Mouse (Mus musculus) bone marrow macrophage, adult 2 months (primary cell): ENCODE results near the gene AI597479. TPM values are rescaled to one million over a fixed set of nuclear protein-coding genes. Genes with fewer than 3 reads are reported as not detected.

Experiments
- H3K27ac ChIP-seq: 2 replicates; pipeline ENCODE4 v1.5.1; 2012; ENCODE audit warnings: low read depth, low read length; ENCODE audit not compliant: insufficient read depth
- H3K4me1 ChIP-seq: 2 replicates; pipeline ENCODE4 v1.6.1; 2012; ENCODE audit warnings: low read length; ENCODE audit not compliant: control insufficient read depth, insufficient read depth
- H3K4me3 ChIP-seq: 2 replicates; pipeline ENCODE4 v1.5.1; 2012; ENCODE audit warnings: mild to moderate bottlenecking, low read length, moderate library complexity; ENCODE audit not compliant: insufficient read depth
- CTCF ChIP-seq: IDR thresholded peaks from 2 replicates; pipeline ENCODE4 v1.5.1; 2012; ENCODE audit warnings: low read depth, mild to moderate bottlenecking, low read length, moderate library complexity
- POLR2A ChIP-seq: IDR thresholded peaks from 2 replicates; pipeline ENCODE4 v1.6.1; 2012; ENCODE audit warnings: mild to moderate bottlenecking, low read depth, low read length, borderline replicate concordance
- polyA plus RNA-seq: library from polyadenylated mRNA; stranded (reverse); fragments of >200 nt; gene quantifications from 2 replicates; pipeline ENCODE4 v1.2.4, GENCODE M21; 2012; ENCODE audit not compliant: missing spikeins, insufficient read depth, insufficient read length

AI597479 gene
- polyA plus RNA-seq, 1 experiment: 10.2 TPM

DNA sequence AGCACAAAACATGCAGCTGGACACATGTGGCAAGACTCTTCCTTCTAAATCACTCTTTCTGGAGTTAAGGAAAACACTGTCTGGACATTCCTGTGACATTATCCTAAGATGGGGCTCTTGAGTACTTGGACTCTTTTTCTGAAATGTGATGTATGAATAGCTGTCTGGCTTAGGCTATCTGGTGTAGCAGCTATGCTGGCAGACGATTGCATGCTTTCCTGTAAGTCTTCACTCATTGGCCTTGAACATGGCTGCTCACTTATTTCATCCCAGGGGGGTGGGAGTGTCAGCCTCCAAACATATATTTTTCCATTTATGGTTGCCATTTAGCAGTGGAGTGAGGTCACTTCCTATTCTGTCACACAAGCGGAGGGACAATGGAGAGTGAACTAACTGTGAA, 56.0 kb downstream of the AI597479 start:
- no peaks in the 10 kb centered on the region for H3K4me1 ChIP-seq
- TF ChIP-seq POLR2A (no peak), CTCF (no peak)
- H3K4me3 ChIP-seq: no peak overlapping the region
- H3K27ac ChIP-seq: no peak overlapping the region

GRCm38 (mm10) chr1:43157907-43158306, 59.4 kb downstream of the AI597479 start:
- H3K27ac ChIP-seq: no peak overlapping the region
- no peak overlapping the region for H3K4me3 ChIP-seq
- TF ChIP-seq CTCF: no peak
- no peak for TF ChIP-seq POLR2A
- H3K4me1 ChIP-seq: no peaks in the 10 kb centered on the region

DNA sequence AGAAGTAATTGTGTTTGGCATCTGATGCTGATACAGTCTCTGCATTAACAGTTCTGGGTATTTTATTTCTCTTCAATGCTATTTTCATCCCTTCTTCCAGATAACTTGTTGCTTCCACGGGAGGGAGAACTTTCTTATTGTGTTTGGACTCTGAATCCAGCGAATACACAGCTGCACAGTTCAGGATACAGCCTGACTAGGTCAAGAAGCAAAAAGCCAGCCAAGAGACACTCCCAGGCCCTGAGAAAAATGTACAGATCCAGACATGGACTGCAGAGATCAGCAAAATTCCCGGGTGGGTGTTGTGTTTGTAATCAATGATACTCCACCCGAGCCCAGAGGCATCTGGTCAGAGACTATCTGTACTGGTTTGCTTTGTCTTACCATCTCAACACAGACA, 60.9 kb downstream of the AI597479 start:
- H3K4me3 ChIP-seq: no peak overlapping the region
- no peak overlapping the region for H3K27ac ChIP-seq
- TF ChIP-seq POLR2A (no peak), CTCF (no peak)
- H3K4me1 ChIP-seq: no peaks in the 10 kb centered on the region

DNA sequence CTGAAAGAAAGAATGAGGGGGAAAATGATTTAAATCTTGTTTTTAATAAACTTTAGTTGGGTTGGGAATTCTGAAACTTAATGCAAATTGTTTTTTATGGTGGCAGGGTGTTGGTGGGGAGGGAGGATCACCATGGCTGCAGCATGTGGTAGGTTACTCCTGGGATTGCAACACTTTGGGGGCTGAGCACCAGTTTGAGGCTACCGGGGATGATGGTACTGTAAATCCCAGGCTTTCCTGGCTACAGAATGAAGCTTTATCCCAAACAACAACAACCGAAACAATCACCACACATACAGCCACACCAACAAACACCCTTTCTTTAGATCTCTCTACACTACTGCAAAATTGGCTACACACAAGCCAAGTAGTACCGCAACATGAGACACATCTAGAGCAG, 63.9 kb downstream of the AI597479 start:
- H3K4me3 ChIP-seq: no peak overlapping the region
- no peak overlapping the region for H3K27ac ChIP-seq
- no peaks in the 10 kb centered on the region for H3K4me1 ChIP-seq
- TF ChIP-seq POLR2A (no peak), CTCF (no peak)

DNA sequence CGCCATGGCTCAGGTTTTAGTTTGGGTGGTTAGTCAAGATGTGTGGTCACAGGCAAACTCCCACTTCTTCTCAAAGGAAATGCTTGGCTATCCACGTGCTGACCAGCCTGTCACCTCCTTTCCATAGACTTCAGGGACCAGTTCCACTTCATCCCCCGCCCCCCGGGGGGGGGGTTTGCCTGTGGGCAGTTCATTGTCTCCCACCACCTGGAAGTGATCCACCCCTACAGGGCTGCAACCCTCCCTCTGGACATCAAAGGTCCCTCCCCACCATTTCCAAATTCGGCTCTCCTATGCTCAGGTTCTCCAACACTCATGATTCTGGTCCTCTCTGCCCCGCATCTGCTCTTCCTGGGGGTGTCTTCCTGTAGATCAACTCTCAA, 64.6 kb downstream of the AI597479 start:
- TF ChIP-seq CTCF (no peak), POLR2A (no peak)
- no peaks in the 10 kb centered on the region for H3K4me1 ChIP-seq
- no peak overlapping the region for H3K27ac ChIP-seq
- H3K4me3 ChIP-seq: no peak overlapping the region

- H3K4me3 ChIP-seq: peak overlapping the region; percentile 15
These were observed 65.2 kb downstream of the AI597479 start for GRCm38 (mm10) chr1:43163467-43164418.

DNA sequence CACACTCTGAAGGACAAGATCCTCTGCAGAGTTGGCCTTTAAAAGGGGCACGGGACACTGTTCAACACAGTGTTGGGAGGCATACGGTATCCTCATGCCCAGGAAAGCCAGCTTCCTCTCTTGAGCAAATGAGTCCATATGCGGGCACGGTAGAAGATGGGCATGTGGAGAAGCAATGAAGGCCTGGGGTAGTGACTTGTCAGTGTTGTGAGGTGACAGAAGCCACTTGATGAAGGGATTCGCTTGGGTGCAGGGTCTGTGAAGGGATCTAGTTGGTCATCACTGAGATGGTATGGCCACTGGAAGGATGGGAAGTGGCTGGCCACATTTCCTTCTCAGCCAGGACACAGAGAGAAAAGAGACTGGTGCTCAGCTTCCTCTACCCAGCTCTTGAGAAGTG, 66.1 kb downstream of the AI597479 start:
- Histone ChIP-seq H3K4me3 (no peak overlapping the region), H3K4me1 (no peaks in the 10 kb centered on the region), H3K27ac (no peak overlapping the region)
- TF ChIP-seq CTCF (no peak), POLR2A (no peak)

More at GRCm38 (mm10) chr1:43163467-43164418, 65.2 kb downstream of the AI597479 start:
- Histone ChIP-seq H3K27ac (no peak overlapping the region), H3K4me1 (no peaks in the 10 kb centered on the region)
- TF ChIP-seq POLR2A (no peak), CTCF (no peak)

Other genes with a start within 250 kb of the AI597479 start
- 39.8 and 40.2 TPM in 2 replicates for gene Mrps9, start 247.5 kb upstream of the AI597479 start, polyA plus RNA-seq
- not detected in 2 replicates for gene Gpr45, start 145.8 kb upstream of the AI597479 start, polyA plus RNA-seq
- gene Tgfbrap1, start 73 bp upstream of the AI597479 start, polyA plus RNA-seq: 27.3 and 28.4 TPM in 2 replicates
- gene Fhl2, start 98.3 kb downstream of the AI597479 start, polyA plus RNA-seq: 0.39 and 0.85 TPM in 2 replicates